Mouse (Mus musculus): ENCODE results near the gene Kif3b. TPM values are rescaled to one million over a fixed set of nuclear protein-coding genes. Genes with fewer than 3 reads are reported as not detected.

Kif3b gene
- total RNA-seq, 1 experiment: 8.6 TPM

DNA sequence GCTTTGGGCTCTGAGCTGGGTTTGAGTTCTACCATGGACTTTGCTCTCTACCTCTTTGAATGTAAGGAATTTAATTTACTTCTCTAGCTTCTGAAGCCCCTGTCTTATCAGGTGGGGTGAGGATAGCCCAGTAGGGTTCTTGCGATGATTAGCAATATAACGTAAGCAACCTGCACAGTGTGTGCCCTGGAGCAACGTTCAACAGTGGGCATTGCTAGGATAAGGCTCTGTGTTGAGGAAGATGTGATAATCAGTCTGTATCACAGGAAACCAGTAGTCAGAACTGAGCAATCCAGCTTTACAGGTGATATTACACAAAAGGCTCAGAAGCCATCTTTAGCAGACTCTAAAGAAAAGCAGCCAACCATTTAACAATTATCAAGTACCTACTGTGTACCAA lies 43.1 kb downstream of the Kif3b start:
- H3K4me1 ChIP-seq (ENCODE audit: control insufficient read depth in 2 of 2, insufficient read depth in 2 of 2, low read length in 2 of 2, poor library complexity in 1 of 2): peaks cover 5 to 9% of the 10 kb centered on the region in 2 experiments; a peak in 2 of 4 replicates
- no peak overlapping the region for H3K9ac ChIP-seq (ENCODE audit: insufficient read depth, low read depth, low read length, poor library complexity, severe bottlenecking)
- in situ Hi-C loops (cut with MboI; ENCODE audit: low sequenced_read_pairs in 2 of 2, unreplicated experiment in 2 of 2): no loop called here
- DNase-seq (ENCODE audit: low read depth, low spot score): no peak
- H3K9me3 ChIP-seq (ENCODE audit: control insufficient read depth, insufficient read depth, low read depth, low read length): no peaks in the 10 kb centered on the region
- TF ChIP-seq HCFC1 (IDR thresholded peaks at IDR 0.05; ENCODE audit: borderline replicate concordance, insufficient read depth, low read length) (no peak), ZC3H11A (IDR thresholded peaks at IDR 0.05; ENCODE audit: borderline replicate concordance, low read depth, low read length) (no peak), ZNF384 (IDR thresholded peaks at IDR 0.05; ENCODE audit: low read depth, low read length) (no peak), MAFK (IDR thresholded peaks at IDR 0.05; ENCODE audit: insufficient read depth, low read depth, low read length) (no peak), CHD2 (IDR thresholded peaks at IDR 0.05; ENCODE audit: low read depth, low read length) (no peak)
- no peak overlapping the region for H3K4me3 ChIP-seq (ENCODE audit: insufficient read depth in 1 of 2, low read depth in 1 of 2, low read length in 2 of 2, poor library complexity in 1 of 2, severe bottlenecking in 1 of 2)
- H3K27ac ChIP-seq (ENCODE audit: insufficient read depth, low read depth, low read length, poor library complexity, severe bottlenecking): no peak overlapping the region
- H3K36me3 ChIP-seq (ENCODE audit: control insufficient read depth, insufficient read depth, low read length, poor library complexity, severe bottlenecking): peaks cover 10% of the 10 kb centered on the region

DNA sequence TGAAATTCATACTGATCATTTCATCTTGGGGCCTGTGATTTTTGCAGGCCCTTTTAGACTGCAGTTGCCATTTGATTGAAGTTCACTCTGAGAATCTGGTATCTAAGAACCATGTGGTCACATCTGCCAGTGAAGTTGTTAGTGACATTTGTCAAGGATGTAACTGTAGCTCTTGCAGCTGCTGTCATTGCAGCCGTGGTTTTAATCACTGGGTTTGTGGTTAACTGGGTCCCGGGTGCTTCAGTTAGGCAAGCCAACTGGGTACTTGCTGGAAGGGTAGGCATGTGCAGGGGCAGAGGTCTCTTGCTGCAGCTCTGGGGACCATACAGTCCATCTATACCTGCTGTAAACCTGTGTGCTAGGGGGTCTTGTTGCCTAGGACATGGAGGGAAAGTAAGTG lies 44.9 kb downstream of the Kif3b start:
- Histone ChIP-seq H3K9me3 (ENCODE audit: control insufficient read depth, insufficient read depth, low read depth, low read length) (no peaks in the 10 kb centered on the region), H3K9ac (ENCODE audit: insufficient read depth, low read depth, low read length, poor library complexity, severe bottlenecking) (no peak overlapping the region), H3K4me1 (ENCODE audit: control insufficient read depth in 2 of 2, insufficient read depth in 2 of 2, low read length in 2 of 2, poor library complexity in 1 of 2) (peaks cover 5 to 9% of the 10 kb centered on the region in 2 experiments; a peak in 2 of 4 replicates), H3K36me3 (ENCODE audit: control insufficient read depth, insufficient read depth, low read length, poor library complexity, severe bottlenecking) (no peaks in the 10 kb centered on the region; the same call in 1 of the 2 replicates), H3K27ac (ENCODE audit: insufficient read depth, low read depth, low read length, poor library complexity, severe bottlenecking) (no peak overlapping the region), H3K4me3 (ENCODE audit: insufficient read depth in 1 of 2, low read depth in 1 of 2, low read length in 2 of 2, poor library complexity in 1 of 2, severe bottlenecking in 1 of 2) (no peak overlapping the region)
- in situ Hi-C loops (cut with MboI; ENCODE audit: low sequenced_read_pairs in 2 of 2, unreplicated experiment in 2 of 2): no loop called here
- TF ChIP-seq ZNF384 (IDR thresholded peaks at IDR 0.05; ENCODE audit: low read depth, low read length) (no peak), HCFC1 (IDR thresholded peaks at IDR 0.05; ENCODE audit: borderline replicate concordance, insufficient read depth, low read length) (no peak), MAFK (IDR thresholded peaks at IDR 0.05; ENCODE audit: insufficient read depth, low read depth, low read length) (no peak), ZC3H11A (IDR thresholded peaks at IDR 0.05; ENCODE audit: borderline replicate concordance, low read depth, low read length) (no peak), CHD2 (IDR thresholded peaks at IDR 0.05; ENCODE audit: low read depth, low read length) (no peak)
- no peak for DNase-seq (ENCODE audit: low read depth, low spot score)

DNA sequence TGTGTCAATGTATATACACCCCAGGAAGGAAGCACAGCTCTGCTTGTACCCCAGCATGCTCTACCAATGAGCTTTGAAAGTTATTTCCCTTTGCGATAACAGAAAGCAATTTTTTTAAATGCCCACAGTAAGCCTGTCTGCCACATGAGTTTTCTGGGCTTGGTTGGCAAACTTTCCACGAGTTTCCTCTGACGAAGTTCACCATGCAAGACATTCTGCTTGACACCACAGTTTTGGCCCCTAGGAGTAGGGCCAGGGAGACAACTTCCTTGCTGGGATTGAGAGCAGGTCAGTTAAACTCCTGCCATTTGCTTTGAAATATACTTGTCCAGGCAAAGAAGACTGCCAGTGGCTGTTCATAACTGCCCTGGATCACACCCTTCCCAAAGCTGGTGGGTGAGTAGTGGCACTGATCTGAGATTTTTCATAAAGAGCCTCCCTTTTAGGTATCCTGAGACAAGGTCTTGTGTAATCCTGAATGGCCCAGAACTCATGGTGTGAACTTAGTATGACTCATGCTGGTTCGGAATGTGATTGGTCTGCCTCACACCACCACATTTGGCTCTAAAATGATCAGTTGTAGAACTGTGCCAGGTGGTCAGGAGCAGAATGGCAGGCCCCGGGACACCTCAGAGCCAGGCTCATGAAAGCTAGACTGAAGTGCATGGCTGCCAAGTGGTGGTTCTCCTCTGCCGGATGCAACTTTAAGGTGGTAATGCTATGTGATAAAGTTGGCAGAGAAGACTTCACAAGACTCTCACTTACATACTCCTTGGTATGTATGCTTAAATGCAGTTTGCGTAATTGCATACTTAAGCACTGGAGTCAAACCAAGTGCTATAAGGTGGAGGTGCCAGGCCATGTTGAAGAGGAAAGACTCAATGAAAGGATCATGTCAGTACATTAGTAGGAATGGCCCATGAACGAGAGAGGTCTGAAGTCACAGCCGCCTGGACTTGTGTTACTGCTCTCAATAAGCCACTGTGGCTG lies 47.4 kb downstream of the Kif3b start:
- no peak for DNase-seq (ENCODE audit: low read depth, low spot score)
- no peak for TF ChIP-seq CHD2 (IDR thresholded peaks at IDR 0.05; ENCODE audit: low read depth, low read length)
- TF ChIP-seq ZC3H11A (IDR thresholded peaks at IDR 0.05; ENCODE audit: borderline replicate concordance, low read depth, low read length): no peak
- no peak for TF ChIP-seq HCFC1 (IDR thresholded peaks at IDR 0.05; ENCODE audit: borderline replicate concordance, insufficient read depth, low read length)
- TF ChIP-seq ZNF384 (IDR thresholded peaks at IDR 0.05; ENCODE audit: low read depth, low read length): no peak
- TF ChIP-seq MAFK (IDR thresholded peaks at IDR 0.05; ENCODE audit: insufficient read depth, low read depth, low read length): no peak
- H3K4me3 ChIP-seq (ENCODE audit: insufficient read depth in 1 of 2, low read depth in 1 of 2, low read length in 2 of 2, poor library complexity in 1 of 2, severe bottlenecking in 1 of 2): no peak overlapping the region
- in situ Hi-C loops (cut with MboI; ENCODE audit: low sequenced_read_pairs in 2 of 2, unreplicated experiment in 2 of 2): no loop called here
- H3K9ac ChIP-seq (ENCODE audit: insufficient read depth, low read depth, low read length, poor library complexity, severe bottlenecking): no peak overlapping the region
- no peak overlapping the region for H3K27ac ChIP-seq (ENCODE audit: insufficient read depth, low read depth, low read length, poor library complexity, severe bottlenecking)
- peaks cover 3 to 9% of the 10 kb centered on the region in 2 experiments; a peak in 2 of 4 replicates for H3K4me1 ChIP-seq (ENCODE audit: control insufficient read depth in 2 of 2, insufficient read depth in 2 of 2, low read length in 2 of 2, poor library complexity in 1 of 2)
- H3K36me3 ChIP-seq (ENCODE audit: control insufficient read depth, insufficient read depth, low read length, poor library complexity, severe bottlenecking): no peaks in the 10 kb centered on the region
- no peaks in the 10 kb centered on the region for H3K9me3 ChIP-seq (ENCODE audit: control insufficient read depth, insufficient read depth, low read depth, low read length)

DNA sequence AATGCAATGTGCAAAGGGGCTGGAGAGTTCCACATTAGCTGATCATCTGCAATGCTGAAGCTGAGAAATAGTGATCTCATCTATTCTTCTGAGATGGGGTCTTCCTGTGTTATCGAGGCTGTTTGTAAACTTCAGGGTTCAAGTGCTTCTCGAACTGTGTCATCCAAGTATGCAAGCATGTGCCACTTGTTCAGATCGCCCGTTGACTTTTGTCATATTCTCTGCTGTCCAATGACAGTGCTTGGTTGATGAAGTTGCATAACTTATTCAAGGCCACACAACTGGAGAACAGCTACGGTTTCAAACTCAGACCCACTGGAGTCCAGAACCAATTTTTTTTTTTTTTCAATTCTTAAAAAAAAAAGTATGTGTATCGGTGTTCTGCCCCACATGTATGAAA lies 51.0 kb downstream of the Kif3b start:
- Histone ChIP-seq H3K36me3 (ENCODE audit: control insufficient read depth, insufficient read depth, low read length, poor library complexity, severe bottlenecking) (no peaks in the 10 kb centered on the region), H3K9me3 (ENCODE audit: control insufficient read depth, insufficient read depth, low read depth, low read length) (no peaks in the 10 kb centered on the region), H3K9ac (ENCODE audit: insufficient read depth, low read depth, low read length, poor library complexity, severe bottlenecking) (no peak overlapping the region), H3K4me1 (ENCODE audit: control insufficient read depth in 2 of 2, insufficient read depth in 2 of 2, low read length in 2 of 2, poor library complexity in 1 of 2) (peaks cover 3 to 8% of the 10 kb centered on the region in 2 experiments; a peak in 2 of 4 replicates), H3K4me3 (ENCODE audit: insufficient read depth in 1 of 2, low read depth in 1 of 2, low read length in 2 of 2, poor library complexity in 1 of 2, severe bottlenecking in 1 of 2) (no peak overlapping the region), H3K27ac (ENCODE audit: insufficient read depth, low read depth, low read length, poor library complexity, severe bottlenecking) (no peak overlapping the region)
- in situ Hi-C loops (cut with MboI; ENCODE audit: low sequenced_read_pairs in 2 of 2, unreplicated experiment in 2 of 2): no loop called here
- no peak for DNase-seq (ENCODE audit: low read depth, low spot score)
- no peak for TF ChIP-seq HCFC1 (IDR thresholded peaks at IDR 0.05; ENCODE audit: borderline replicate concordance, insufficient read depth, low read length)
- TF ChIP-seq CHD2 (IDR thresholded peaks at IDR 0.05; ENCODE audit: low read depth, low read length): no peak
- no peak for TF ChIP-seq ZNF384 (IDR thresholded peaks at IDR 0.05; ENCODE audit: low read depth, low read length)
- TF ChIP-seq ZC3H11A (IDR thresholded peaks at IDR 0.05; ENCODE audit: borderline replicate concordance, low read depth, low read length): no peak
- no peak for TF ChIP-seq MAFK (IDR thresholded peaks at IDR 0.05; ENCODE audit: insufficient read depth, low read depth, low read length)

Data from ES-E14 (cell line).